Mouse (Mus musculus): ENCODE results near the gene Btla.

Gene Btla

GRCm38 (mm10) chr16:45223648-45224388 is at the start of gene Btla:
Gene Btla, plus strand, starts transcription at chr16:45224315.
- no peak for DNase-seq (ENCODE audit: low spot score)

GRCm38 (mm10) chr16:45178552-45178951 is 45.6 kb upstream of the Btla start:
- DNase-seq (ENCODE audit: low spot score): no peak

- no peak for DNase-seq (ENCODE audit: low spot score)
These were observed 42.3 kb upstream of the Btla start for GRCm38 (mm10) chr16:45181824-45182223.

GRCm38 (mm10) chr16:45192613-45193012 is 31.5 kb upstream of the Btla start:
- DNase-seq (ENCODE audit: low spot score): peak; percentile 27

- no peak for DNase-seq (ENCODE audit: low spot score)
These were observed 27.3 kb upstream of the Btla start for GRCm38 (mm10) chr16:45196816-45197215.

GRCm38 (mm10) chr16:45201395-45201794 is 22.7 kb upstream of the Btla start:
- no peak for DNase-seq (ENCODE audit: low spot score)

GRCm38 (mm10) chr16:45204438-45204837 is 19.7 kb upstream of the Btla start:
- DNase-seq (ENCODE audit: low spot score): no peak

GRCm38 (mm10) chr16:45204859-45205670 is 19.1 kb upstream of the Btla start:
- DNase-seq (ENCODE audit: low spot score): no peak

- no peak for DNase-seq (ENCODE audit: low spot score)
These were observed 2.1 kb upstream of the Btla start for GRCm38 (mm10) chr16:45222016-45222415.

- DNase-seq (ENCODE audit: low spot score): no peak
These were observed 1.3 kb upstream of the Btla start for GRCm38 (mm10) chr16:45222771-45223170.

GRCm38 (mm10) chr16:45224431-45225008 is 405 bp downstream of the Btla start:
- DNase-seq (ENCODE audit: low spot score): no peak

- DNase-seq (ENCODE audit: low spot score): no peak
These were observed 2.9 kb downstream of the Btla start for GRCm38 (mm10) chr16:45227002-45227401.

- DNase-seq (ENCODE audit: low spot score): no peak
These were observed 7.2 kb downstream of the Btla start for GRCm38 (mm10) chr16:45231296-45231695.

- no peak for DNase-seq (ENCODE audit: low spot score)
These were observed 8.9 kb downstream of the Btla start for GRCm38 (mm10) chr16:45233007-45233406.

- DNase-seq (ENCODE audit: low spot score): no peak
These were observed 18.6 kb downstream of the Btla start for GRCm38 (mm10) chr16:45242700-45243099.

GRCm38 (mm10) chr16:45244930-45245472 is 20.9 kb downstream of the Btla start:
- no peak for DNase-seq (ENCODE audit: low spot score)

- no peak for DNase-seq (ENCODE audit: low spot score)
These were observed 25.6 kb downstream of the Btla start for GRCm38 (mm10) chr16:45249761-45250160.

GRCm38 (mm10) chr16:45250317-45250716 is 26.2 kb downstream of the Btla start:
- DNase-seq (ENCODE audit: low spot score): no peak

- no peak for DNase-seq (ENCODE audit: low spot score)
These were observed 27.8 kb downstream of the Btla start for GRCm38 (mm10) chr16:45251773-45252413.

GRCm38 (mm10) chr16:45255183-45255861 is 31.2 kb downstream of the Btla start:
- no peak for DNase-seq (ENCODE audit: low spot score)

GRCm38 (mm10) chr16:45256895-45257294 is 32.8 kb downstream of the Btla start:
- DNase-seq (ENCODE audit: low spot score): no peak

GRCm38 (mm10) chr16:45257567-45257966 is 33.5 kb downstream of the Btla start:
- DNase-seq (ENCODE audit: low spot score): no peak

Measured in ovary, postnatal 10 days (tissue).